Mouse (Mus musculus): ENCODE results near the gene Med16.

The Med16 gene

DNA sequence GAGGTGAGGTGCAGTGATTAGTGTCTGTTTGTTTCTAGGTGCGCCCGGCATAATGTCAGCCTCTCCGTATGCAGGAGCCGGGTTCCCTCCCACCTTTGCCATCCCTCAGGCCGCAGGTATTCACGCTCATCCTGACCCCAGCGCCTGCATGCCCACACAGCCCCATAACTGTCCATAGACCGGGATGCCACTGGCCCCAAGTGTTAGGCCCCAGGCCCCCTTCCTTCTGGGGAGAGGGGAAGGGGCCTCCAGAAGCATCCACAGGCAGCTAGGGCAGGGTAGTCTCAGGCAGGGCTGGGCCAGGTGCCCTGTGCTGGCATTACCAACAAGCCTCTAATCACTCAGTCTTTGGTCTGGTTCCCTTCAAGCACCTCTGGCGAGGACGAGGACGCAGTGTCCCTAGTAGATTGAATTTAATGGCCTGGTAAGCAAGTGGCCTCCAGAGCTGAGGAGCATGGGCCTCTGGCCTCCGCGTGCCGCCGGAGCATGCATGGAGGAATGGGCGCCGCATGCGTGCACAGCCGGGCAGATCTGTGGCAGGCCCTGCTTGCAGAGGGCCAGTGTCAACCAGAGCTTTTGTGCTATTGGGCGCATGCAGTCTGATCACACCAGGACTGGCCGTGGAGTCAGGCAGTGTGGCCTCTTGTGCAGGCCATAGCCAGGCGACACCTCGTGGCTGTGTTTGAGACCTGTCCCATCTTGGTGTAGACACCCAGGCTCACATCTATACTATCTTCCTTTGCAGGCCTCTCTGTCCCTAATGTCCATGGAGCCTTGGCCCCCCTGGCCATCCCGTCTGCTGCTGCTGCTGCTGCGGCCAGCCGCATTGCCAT lies 48.4 kb downstream of the Med16 start:
- DNase-seq (ENCODE audit: low spot score): no peak

DNA sequence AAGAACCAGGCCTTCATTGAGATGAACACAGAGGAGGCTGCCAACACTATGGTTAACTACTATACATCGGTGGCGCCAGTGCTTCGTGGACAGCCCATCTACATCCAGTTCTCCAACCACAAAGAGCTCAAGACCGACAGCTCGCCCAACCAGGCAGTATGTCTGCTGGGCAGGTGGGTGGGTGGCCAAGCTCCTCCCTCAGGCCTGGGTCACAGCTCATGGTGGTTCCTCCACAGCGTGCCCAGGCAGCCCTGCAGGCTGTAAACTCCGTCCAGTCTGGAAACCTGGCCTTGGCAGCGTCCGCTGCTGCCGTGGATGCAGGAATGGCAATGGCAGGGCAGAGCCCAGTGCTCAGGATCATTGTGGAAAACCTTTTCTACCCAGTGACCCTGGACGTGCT lies 49.6 kb downstream of the Med16 start:
- no peak for DNase-seq (ENCODE audit: low spot score)

DNA sequence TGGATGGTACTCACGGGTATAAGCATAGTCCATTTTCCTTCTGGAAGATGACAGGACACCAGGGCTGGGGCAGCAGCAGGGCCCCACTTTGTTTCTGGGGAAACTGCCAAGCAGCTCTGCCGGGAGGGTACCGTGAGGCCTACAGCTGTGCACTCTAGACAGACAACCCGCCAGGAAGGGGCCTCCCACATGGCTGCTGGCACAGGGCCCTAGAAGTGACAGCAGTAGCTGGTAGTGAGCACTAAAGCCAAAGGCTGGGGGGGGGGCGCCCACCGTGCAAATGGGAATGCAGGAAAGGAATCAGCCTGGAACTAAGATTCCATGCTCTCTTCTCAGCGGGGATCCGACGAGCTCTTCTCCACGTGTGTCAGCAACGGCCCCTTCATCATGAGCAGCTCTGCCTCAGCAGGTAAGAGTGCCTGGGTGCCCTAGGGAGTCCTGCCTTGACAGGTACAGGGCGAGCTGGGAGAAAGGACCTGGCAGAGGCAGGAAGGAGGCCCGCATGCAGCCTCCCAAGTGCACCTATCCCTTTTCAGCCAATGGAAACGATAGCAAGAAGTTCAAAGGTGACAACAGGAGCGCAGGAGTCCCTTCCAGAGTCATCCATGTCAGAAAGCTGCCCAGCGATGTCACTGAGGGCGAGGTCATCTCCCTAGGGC lies 50.2 kb downstream of the Med16 start:
- no peak for DNase-seq (ENCODE audit: low spot score)

DNA sequence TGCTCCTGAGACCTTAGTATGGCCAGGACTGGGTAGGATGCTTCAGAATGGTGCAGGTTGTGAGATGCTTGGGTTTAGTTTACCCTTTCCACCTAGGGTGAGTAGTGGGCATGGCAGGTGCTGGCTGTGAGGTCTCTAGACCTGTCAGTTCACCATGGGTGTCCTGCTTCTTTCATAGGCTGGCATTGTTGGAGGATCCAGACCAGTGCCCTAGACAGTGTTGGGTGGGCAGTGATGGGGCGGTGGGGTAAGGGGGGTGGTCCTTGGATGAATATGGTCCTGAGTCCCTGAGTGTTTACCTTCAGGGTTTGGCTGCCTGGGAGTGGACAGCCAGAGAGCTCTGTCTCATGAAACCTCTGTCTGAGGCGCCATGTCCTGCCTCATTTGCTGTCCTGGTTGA lies 50.8 kb downstream of the Med16 start:
- no peak for DNase-seq (ENCODE audit: low spot score)

DNA sequence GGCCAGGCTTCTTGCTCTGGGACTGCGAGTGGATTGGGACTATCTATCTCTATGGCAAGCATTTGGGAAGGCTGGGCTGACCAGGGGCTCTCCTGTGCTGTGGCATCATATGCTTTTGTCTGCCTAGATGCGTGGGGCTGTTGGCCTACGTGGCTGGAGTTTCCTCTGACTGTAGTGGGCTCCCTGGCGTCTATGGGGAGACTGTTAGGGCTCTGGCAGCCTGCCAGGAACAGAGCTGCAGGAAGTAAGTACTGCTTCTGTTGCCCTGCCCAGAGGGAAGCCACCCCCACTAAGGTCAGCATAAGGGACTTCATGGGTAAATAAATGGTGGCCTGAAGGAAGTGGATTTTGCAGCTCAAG lies 51.3 kb downstream of the Med16 start:
- DNase-seq (ENCODE audit: low spot score): no peak

DNA sequence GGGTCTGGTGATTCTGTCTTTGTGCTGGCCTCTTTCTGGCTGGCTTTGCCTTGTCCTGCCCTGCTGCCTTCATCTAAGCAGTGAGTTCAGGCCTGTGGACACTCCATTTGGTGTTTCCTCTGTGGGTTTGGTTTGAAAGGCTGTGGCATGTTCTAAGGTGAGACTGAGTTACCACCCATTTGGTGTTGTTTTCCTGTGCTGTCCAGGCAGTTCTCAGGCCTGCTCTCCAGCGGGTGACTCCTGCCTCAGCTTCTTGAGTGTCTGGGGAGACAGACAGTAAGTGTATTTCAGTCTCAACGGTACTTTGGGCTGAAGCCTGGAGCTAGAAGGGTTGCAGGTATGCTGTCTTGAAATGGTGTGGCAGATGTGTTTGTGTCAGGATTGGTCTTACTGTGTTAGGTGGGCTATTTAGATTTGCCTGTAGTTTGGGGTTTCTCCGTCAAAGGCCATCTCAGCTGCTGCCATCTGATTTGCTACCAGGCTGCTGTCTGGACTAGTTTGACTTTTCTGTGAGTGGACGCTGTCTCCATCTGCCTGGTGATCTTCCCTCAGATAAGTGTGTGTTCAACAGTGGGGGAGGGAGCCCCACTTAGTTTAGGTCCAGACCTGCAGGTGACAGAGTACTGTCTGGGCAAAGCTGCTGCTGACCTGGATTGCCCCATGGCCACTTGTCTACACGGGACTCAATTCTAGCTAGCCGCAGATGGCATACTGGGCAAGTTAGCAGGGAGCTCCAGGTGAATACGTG lies 51.8 kb downstream of the Med16 start:
- DNase-seq (ENCODE audit: low spot score): no peak

DNA sequence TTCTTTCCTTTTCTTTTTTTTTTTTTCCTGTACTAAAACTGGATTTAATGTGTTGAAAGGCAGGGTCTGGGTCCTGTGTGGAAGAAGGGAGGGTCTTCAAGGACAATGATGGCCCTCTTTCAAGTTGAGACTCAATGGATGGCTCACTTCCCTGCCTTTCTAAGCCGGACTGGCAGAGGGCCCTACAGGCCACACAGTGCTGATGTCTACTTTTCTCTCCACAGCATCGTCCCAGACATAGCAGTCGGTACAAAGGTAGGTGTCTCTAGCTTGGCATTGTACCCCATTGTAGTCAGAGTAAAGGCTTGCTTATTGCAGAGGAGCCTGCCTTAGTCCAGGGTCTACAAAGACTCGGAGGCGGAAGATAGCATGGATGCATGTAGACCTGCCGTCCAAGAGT lies 52.4 kb downstream of the Med16 start:
- no peak for DNase-seq (ENCODE audit: low spot score)

DNA sequence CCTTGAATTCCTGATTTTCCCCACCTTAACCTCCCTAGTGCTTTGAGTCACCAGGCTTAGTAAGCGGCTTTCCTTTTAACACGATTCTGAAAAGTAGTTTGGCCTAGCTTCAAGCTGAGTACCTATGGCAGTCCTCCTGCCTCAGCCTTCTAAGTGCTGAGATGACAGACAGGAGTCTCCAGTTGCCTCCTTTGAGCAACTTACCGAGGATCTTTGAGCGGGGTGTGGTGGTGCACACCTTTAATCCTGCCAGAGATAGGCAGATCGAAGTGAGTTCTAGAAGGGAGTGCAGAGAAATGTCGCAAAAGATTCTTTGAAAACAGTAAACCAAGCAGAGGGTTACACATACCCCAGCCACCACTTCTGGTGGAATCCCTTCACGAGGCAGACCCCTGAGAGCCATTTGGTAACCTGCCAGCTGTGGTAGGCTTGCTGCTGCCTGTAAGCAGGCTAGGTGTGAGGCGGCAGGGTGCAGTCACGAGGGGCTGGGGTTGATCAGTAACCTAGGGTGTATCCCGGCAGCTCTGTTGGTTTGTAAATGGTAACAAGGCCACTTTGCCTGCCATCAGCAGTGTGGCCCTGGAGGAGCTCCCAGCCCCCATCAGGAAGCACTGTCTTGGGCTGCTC lies 53.1 kb downstream of the Med16 start:
- DNase-seq (ENCODE audit: low spot score): no peak

DNA sequence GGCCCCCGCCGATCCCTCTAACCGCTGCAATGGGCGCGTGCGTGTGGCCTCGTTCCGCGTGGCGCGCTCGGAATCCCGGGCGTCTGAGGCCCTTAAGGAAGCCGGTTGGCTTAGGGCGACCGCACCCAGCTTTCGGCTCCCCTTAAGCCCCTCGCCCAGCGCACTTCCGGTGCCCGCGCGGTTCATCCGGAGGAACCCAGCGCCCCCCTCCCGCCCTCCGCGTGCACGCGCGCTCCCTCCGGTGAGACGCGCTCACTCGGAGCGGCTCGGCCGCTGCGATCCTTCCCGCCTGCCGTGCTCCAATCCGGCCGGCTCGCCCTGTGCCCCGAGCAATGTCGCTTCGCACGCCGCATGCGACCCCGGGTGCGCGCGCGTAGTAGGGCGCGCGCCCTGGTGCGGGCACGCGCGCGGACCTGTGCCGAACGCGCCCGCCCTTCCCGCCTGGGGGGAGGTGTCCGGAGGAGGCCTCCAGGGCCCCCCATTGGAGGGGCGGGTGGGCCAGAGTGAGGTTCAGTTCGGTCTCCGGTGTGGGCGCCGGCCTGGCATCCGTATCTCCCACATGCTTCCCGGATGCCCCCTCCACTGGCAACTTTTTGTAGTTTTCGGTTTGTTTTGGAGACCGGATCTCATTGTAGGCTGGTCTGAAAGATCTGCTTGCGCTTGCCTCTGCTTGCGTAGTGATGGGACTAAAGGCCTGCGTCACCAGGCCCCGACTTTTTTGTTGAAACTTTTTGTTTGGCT lies 53.8 kb downstream of the Med16 start:
- no peak for DNase-seq (ENCODE audit: low spot score)

DNA sequence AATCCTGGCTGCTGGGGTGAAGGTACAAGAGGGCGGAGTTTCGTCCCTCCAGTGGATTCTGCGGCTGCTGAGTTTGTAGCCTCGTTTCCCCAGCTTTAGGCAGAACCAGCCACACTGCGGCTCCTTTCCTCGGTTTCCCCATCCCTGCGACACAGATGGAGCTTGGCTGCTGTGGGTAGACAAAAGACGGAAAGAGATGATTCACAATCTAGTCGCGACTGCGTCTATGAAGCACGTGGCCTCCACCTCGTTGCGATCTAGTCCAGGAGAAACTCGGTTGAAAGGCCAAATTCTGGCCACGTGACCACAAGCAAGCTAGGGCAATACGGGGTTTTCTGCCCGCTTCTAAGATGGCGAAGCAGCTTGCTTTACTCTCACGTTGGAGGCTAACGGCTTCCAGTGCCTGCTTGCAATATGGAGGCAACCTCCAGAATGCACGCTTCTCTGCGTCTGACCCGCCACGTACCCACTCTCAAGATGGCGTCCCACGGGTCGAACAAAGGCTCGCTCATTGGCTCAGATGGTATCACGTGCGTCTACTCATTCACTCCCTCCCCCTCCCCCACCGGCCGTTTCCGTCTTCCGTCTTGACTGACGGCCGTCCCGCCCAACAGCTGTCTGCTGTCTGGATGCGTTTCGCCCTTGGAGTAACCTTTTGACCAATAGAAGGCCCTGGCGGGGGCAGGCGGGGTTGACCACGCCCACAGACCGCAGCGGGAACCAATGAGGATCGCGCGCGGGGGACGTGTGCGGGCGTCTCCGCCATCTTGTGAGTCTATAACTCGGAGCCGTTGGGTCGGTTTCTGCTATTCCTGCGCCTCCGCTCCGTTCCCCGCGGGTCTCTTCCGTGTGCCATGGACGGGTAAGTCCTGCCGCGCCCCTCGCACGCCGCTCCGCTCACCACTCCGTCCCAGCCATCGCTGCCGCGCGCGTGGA lies 54.6 kb downstream of the Med16 start, which contains the start of gene Ptbp1:
Gene Ptbp1 (plus strand): TSS at position 568 of the 936 bp plus-strand sequence.
- peak; percentile 96 for DNase-seq (ENCODE audit: low spot score)

DNA sequence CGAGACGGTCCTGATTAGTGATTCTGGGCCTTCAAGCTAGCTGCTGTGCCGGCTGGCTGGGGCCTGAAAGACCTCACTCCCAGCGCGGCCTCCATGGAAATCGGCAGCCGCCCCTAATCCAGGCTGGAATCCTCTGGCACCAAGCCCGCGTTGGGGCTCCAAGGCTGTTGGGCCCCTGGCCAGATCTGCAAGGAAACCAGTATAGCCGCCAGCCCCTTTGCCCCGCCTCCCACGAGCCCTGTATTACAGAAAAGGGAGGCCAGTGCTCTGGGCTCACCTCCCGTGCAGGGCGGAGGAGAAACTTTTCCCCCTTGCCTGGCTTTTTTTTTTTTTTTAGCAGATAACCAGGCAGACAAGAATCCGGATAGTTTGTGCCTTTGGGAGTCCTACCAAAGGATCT lies 55.3 kb downstream of the Med16 start:
- peak; percentile 94 for DNase-seq (ENCODE audit: low spot score)

DNA sequence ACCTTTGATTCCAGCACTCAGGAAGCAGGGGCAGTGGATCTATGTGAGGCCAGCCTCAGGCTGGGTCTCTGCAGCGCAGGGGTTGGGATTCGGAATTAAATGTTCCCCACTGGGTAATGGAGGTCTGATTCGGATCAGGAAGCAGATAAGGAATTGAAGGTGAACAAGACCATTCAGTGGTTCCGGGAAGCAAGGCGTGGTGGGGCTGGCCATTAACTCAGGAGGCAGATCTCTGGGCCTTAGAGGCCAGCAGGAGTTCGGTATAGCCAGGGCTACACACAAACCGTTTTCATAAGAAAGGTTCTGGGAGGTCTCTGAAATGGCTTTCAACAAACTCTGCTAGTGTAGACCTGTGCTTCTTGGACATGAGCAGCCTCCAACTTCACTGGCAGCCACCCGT lies 55.9 kb downstream of the Med16 start:
- no peak for DNase-seq (ENCODE audit: low spot score)

DNA sequence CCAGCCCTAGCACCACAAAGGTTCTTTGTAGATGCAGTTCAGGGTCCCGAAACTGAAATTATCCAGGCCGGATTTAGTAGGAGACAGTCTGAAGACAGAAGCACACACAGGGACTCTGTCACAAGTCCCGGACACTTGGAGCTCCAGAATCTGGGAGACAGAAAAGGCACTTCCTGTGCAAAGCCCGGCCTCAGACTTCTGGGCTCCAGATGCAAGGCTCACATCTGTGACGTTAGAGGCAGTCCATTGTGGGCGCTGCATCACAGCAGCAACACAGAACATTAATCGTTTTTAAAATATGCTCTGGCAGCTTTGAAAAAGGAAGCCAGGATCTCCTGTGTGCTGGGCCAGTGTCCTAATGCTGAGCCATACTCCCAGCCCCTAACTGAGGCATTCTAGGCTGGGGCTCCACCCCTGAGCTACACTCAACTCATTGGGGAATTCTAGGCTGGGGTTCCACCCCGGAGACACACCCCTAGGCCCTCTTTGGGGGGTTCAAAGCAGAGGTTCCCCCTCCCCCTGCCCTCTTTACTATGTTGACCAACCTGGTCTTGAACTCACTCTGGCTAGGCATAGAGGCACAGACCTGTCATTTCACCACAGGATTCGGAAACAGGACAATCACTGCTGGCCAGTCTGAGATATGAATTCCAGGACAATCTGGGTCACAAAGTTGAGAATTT lies 56.5 kb downstream of the Med16 start:
- DNase-seq (ENCODE audit: low spot score): no peak

DNA sequence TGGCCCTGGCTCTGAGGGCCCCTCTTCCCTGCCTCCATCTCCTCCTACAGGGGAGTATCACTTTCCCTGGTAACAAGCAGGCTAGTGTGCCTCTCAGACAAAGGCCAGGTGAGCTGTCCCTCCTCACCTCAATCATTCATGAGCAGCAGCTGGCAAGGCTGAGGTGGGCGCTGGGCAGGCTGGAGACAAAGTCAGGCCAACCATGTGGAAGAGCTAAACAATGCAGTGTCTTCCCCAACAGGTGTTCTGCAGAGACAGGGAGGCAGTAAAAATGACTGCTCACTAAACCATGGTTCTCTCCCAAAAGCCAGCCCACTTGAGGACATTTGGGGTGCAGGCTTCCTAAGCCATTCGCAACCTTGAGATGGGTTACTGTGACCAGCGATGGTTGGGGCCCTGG lies 57.1 kb downstream of the Med16 start:
- no peak for DNase-seq (ENCODE audit: low spot score)

DNA sequence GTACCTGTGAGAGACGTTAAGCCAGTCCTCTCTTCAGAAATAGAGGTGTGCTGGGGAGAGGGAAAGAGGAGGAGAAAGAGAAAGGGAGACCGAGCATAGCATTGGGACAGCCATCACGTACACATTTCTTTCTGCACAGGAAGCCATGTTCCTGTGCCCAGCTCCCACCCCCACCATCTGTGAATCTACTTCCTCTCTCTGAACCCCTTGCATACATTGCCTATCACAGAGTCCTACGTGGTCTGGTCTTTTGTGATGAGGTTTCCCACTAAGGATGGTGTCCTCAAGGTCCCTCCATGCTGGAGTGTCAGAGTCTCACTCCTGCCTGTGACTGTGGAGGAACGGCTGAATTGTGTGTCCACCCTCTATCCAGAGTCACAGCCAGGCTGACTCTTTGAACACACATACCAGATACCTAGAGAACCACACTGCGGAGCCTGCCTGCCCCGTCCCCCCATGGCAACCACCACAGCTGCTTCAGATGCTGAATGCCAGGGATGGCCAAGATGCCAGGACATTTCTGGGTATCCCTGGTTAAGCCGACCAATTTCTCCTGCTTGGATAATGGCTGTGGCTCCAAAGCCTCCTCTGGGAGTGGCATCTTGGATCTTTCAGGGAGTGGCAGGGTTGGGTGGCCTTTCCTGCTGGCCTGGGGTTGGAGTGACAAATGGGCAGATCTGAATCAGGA lies 58.6 kb downstream of the Med16 start:
- DNase-seq (ENCODE audit: low spot score): no peak

DNA sequence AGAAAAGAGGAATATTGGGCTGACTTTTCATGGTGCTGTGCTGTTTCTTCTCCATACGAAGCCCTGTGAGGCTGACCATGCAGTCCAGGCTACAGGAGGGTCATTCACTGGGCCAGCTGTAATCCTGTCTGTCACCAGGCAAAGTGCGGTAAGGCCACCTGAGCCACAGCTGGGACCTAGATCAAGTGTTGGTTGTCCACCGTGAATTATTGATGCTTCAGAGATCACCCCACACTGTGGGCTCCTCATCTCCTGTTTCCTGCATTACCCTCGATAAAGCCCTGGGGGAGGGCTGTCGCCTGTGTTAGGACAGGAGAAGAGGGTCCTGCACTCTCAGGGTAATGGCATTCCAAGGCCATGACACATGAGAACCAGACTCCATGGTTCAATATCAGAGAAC lies 62.2 kb downstream of the Med16 start:
- no peak for DNase-seq (ENCODE audit: low spot score)

Data from urinary bladder, postnatal 10 days (tissue).